Mouse (Mus musculus) heart, embryonic 16.5 days (tissue): ENCODE data around the gene Pdia6. TPM values are rescaled to one million over a fixed set of nuclear protein-coding genes. Genes with fewer than 3 reads are reported as not detected.

ENCODE experiments used
- ATAC-seq: fragments of 200-750 bp; cut with Nextera tagmentation; replicated peaks from 2 replicates; pipeline ENCODE4 v1.8.0; 2017; ENCODE audit warnings: moderate number of reproducible peaks; ENCODE audit not compliant: insufficient read depth, low FRiP score; ENCODE audit errors: extremely low read depth
- H3K27ac ChIP-seq: fragments of 300-500 bp; sonication (generic); 2 replicates; pipeline ENCODE4 v1.5.1; 2014; ENCODE audit warnings: mild to moderate bottlenecking, low read length, control low read depth, moderate library complexity
- H3K27me3 ChIP-seq: fragments of 300-500 bp; sonication (generic); 2 replicates; pipeline ENCODE4 v1.6.1; 2014; ENCODE audit warnings: low read length, mixed read lengths; ENCODE audit not compliant: control insufficient read depth, insufficient read depth
- H3K36me3 ChIP-seq: fragments of 300-500 bp; sonication (generic); 2 replicates; pipeline ENCODE4 v1.6.1; 2014; ENCODE audit not compliant: control insufficient read depth, insufficient read depth
- H3K4me1 ChIP-seq: fragments of 300-500 bp; sonication (generic); 2 replicates; pipeline ENCODE4 v1.6.1; 2014; ENCODE audit warnings: low read length, mixed read lengths; ENCODE audit not compliant: control insufficient read depth, insufficient read depth
- H3K4me2 ChIP-seq: fragments of 300-500 bp; sonication (generic); 2 replicates; pipeline ENCODE4 v1.6.1; 2014; ENCODE audit warnings: low read depth, mild to moderate bottlenecking, control low read depth, low read length
- H3K4me3 ChIP-seq: fragments of 300-500 bp; sonication (generic); 2 replicates; pipeline ENCODE4 v1.5.1; 2014; ENCODE audit warnings: mild to moderate bottlenecking, control low read depth, low read length
- H3K9ac ChIP-seq: fragments of 300-500 bp; sonication (generic); 2 replicates; pipeline ENCODE4 v1.6.1; 2014; ENCODE audit warnings: low read length, control low read depth
- H3K9me3 ChIP-seq: fragments of 300-500 bp; sonication (generic); replicated peaks from 2 replicates; pipeline ENCODE4 v1.6.1; 2016; ENCODE audit warnings: low read length; ENCODE audit not compliant: control insufficient read depth
- WGBS: fragments of 180-500 bp; shearing (Covaris S2); extraction: QIAGEN DNeasy Blood & Tissue Kit; methylation state at CpG from one replicate; pipeline ENCODE4 v1.1.7; 2014; 5-methylcytosine and 5-hydroxymethylcytosine counted together
- polyA plus RNA-seq: library from polyadenylated mRNA; unstranded; fragments of >200 nt; fragmentation: Nextera tagmentation; extraction: Ambion mirVana; gene quantifications from 2 replicates; pipeline ENCODE4 v1.2.1, GENCODE M21; 2015

Pdia6 gene
- polyA plus RNA-seq, 1 experiment from 2014 or later, result 350 TPM

GRCm38 (mm10) chr12:17255602-17256001 lies 10.7 kb upstream of the Pdia6 start:
- no peak for ATAC-seq
- Histone ChIP-seq H3K4me2 (no peak overlapping the region), H3K36me3 (no peaks in the 10 kb centered on the region), H3K27me3 (peaks cover 3% of the 10 kb centered on the region; the same call in 1 of the 2 replicates), H3K4me1 (peaks cover 7% of the 10 kb centered on the region), H3K9ac (no peak overlapping the region), H3K9me3 (no peaks in the 10 kb centered on the region), H3K4me3 (no peak overlapping the region), H3K27ac (no peak overlapping the region)
- WGBS, result 74% methylated on average over 6 of the region's 6 CpGs

DNA sequence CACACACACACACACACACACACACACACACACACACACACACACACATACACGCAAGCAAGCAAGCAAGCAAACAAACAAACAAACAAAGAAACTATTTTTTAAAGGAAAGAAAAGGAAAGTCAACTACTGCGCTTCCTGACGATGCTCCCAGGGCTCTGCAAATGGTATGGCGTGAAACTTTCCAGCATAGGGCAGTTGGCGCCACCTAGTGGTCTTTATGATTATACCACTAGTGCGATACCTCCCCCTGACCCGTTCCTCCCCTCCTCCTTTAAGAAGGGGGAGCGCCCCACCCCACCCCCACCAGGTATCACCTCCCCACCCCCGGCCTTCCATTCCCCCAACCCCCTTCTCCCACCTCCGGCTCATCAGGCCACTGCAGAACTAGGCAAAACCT lies 9.4 kb upstream of the Pdia6 start:
- WGBS, result 3% methylated on average over 9 of the region's 10 CpGs
- Histone ChIP-seq H3K27ac (no peak overlapping the region), H3K9me3 (no peaks in the 10 kb centered on the region), H3K27me3 (peaks cover 3% of the 10 kb centered on the region; the same call in 1 of the 2 replicates), H3K4me3 (no peak overlapping the region), H3K4me1 (peaks cover 7% of the 10 kb centered on the region), H3K36me3 (no peaks in the 10 kb centered on the region), H3K9ac (no peak overlapping the region), H3K4me2 (no peak overlapping the region)
- no peak; the same call in 1 of the 2 replicates for ATAC-seq

DNA sequence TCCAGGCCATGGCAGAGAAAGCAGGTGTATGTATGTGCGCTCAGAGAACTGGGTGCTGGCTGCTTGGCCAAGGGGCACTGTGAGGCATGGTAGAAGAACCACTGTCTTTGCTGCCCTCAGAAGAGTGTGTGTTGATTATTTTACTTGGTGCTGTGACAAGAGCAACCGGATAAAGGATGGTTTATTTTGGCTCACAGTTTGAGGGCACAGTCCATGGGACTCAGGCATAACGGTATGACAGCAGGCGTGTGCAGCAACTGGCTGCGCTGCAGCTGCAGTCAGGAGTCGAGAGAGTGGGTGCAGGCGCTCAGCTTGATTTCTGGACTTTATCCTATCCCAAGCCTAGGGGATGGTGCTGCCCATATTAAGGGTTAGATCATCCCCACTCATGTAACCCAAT lies 7.9 kb upstream of the Pdia6 start:
- Histone ChIP-seq H3K36me3 (no peaks in the 10 kb centered on the region), H3K27ac (no peak overlapping the region), H3K27me3 (peaks cover 3% of the 10 kb centered on the region; the same call in 1 of the 2 replicates), H3K4me3 (no peak overlapping the region), H3K4me1 (peaks cover 7% of the 10 kb centered on the region), H3K9ac (no peak overlapping the region), H3K4me2 (no peak overlapping the region), H3K9me3 (no peaks in the 10 kb centered on the region)
- 75% methylated on average over 7 of the region's 7 CpGs for WGBS
- no peak for ATAC-seq

DNA sequence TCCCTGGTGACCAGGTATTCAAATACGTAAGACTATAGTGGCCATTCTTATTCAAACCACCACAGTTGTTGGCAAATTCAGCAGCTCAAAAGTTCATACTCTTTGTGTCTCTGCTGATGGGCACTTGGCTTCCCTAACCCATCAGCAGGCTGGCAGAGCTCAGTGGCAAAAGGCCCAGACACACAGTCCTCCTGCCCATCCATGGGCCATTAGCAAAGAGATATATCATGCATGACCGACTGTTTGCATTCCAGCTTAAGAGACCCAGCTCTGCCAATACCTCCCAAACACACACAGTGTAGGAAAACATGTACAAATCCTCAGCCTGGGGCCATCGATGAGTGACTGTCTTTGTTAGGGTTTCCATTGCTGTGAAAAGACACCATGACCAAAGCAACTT lies 5.3 kb upstream of the Pdia6 start:
- no peaks in the 10 kb centered on the region for H3K36me3 ChIP-seq
- ATAC-seq, result no peak
- H3K27me3 ChIP-seq, result no peaks in the 10 kb centered on the region
- H3K9me3 ChIP-seq, result no peaks in the 10 kb centered on the region
- 88% methylated on average over 3 of the region's 3 CpGs for WGBS
- no peak overlapping the region for H3K4me3 ChIP-seq
- no peak overlapping the region for H3K9ac ChIP-seq
- H3K27ac ChIP-seq, result no peak overlapping the region
- peaks cover 3% of the 10 kb centered on the region for H3K4me1 ChIP-seq
- no peak overlapping the region for H3K4me2 ChIP-seq

GRCm38 (mm10) chr12:17263881-17264280 lies 2.5 kb upstream of the Pdia6 start:
- Histone ChIP-seq H3K4me2 (no peak overlapping the region), H3K4me3 (no peak overlapping the region), H3K27ac (no peak overlapping the region), H3K9ac (no peak overlapping the region), H3K36me3 (peaks cover 2% of the 10 kb centered on the region; the same call in 1 of the 2 replicates), H3K4me1 (peaks cover 17% of the 10 kb centered on the region), H3K27me3 (no peaks in the 10 kb centered on the region), H3K9me3 (no peaks in the 10 kb centered on the region)
- whole genome bisulfite sequencing, result 59% methylated on average over 3 of the region's 3 CpGs
- no peak for ATAC-seq

- 78% methylated on average over 2 of the region's 2 CpGs for WGBS
- H3K9ac ChIP-seq, result no peak overlapping the region
- no peaks in the 10 kb centered on the region for H3K27me3 ChIP-seq
- H3K27ac ChIP-seq, result no peak overlapping the region
- no peaks in the 10 kb centered on the region for H3K9me3 ChIP-seq
- no peak for ATAC-seq
- H3K4me1 ChIP-seq, result peaks cover 21% of the 10 kb centered on the region
- no peak overlapping the region for H3K4me2 ChIP-seq
- peaks cover 2% of the 10 kb centered on the region; the same call in 1 of the 2 replicates for H3K36me3 ChIP-seq
- H3K4me3 ChIP-seq, result no peak overlapping the region
These were observed 1.5 kb upstream of the Pdia6 start for GRCm38 (mm10) chr12:17264826-17265225.

DNA sequence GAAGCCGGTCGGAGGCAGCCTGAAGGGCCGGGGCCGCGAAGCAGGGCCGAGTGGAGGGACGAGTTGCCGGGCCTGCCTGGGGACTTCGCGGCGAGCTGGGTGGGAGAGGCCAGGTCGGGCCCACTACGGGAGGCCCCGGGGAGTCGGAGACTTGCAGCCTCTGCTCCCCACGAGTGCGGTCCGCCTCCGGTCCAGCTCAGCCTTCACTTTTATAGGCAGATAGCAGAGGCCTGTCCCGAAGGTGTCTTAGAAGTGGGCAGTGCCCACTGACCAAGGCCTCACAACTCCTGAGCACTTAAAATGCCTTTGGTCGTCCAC lies 287 bp downstream of the Pdia6 start:
- H3K27ac ChIP-seq, result peak overlapping the region; percentile 80
- peak; percentile 76; the same call in 1 of the 2 replicates for ATAC-seq
- under 1% methylated on average over 21 of the region's 21 CpGs for WGBS
- no peaks in the 10 kb centered on the region for H3K27me3 ChIP-seq
- H3K9me3 ChIP-seq, result no peaks in the 10 kb centered on the region
- H3K36me3 ChIP-seq, result peaks cover 16% of the 10 kb centered on the region
- H3K4me3 ChIP-seq, result peak overlapping the region; percentile 98
- peak overlapping the region; percentile 92 for H3K9ac ChIP-seq
- peaks cover 23% of the 10 kb centered on the region for H3K4me1 ChIP-seq
- H3K4me2 ChIP-seq, result peak overlapping the region; percentile 83

GRCm38 (mm10) chr12:17267316-17267715 lies 971 bp downstream of the Pdia6 start:
- Histone ChIP-seq H3K27ac (no peak overlapping the region), H3K27me3 (no peaks in the 10 kb centered on the region), H3K4me3 (peak overlapping the region; percentile 98), H3K4me2 (peak overlapping the region; percentile 83), H3K9me3 (no peaks in the 10 kb centered on the region), H3K9ac (peak overlapping the region; percentile 92), H3K4me1 (peaks cover 23% of the 10 kb centered on the region), H3K36me3 (peaks cover 21% of the 10 kb centered on the region)
- 10% methylated on average over 4 of the region's 4 CpGs for WGBS
- no peak for ATAC-seq

DNA sequence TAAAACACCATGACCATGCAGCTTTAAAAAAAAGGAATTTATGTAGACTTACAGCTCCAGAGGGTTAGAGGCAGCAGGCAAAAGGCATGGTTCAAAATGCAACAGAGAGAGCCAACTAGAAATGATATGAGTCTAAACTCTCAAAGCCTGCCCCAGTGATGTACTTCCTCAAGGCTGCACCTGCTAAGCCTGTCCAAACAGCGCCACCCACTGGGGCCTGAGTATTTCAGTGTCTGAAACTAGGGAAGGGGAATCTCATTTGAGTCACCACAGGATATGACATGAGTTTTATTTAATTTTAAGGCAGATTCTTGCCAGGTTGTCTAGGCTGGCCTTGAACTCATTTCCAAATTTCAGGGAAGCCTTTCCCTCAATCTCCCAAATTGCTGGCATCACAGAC lies 4.9 kb downstream of the Pdia6 start:
- no peak for ATAC-seq

More for the DNA sequence above, 4.9 kb downstream of the Pdia6 start:
- 65% methylated on average over 1 of the region's 1 CpGs for WGBS
- no peaks in the 10 kb centered on the region for H3K9me3 ChIP-seq
- H3K27ac ChIP-seq, result no peak overlapping the region
- no peak overlapping the region for H3K9ac ChIP-seq
- H3K4me3 ChIP-seq, result no peak overlapping the region
- peaks cover 20% of the 10 kb centered on the region for H3K4me1 ChIP-seq
- no peaks in the 10 kb centered on the region for H3K27me3 ChIP-seq
- no peak overlapping the region for H3K4me2 ChIP-seq
- peaks cover 48% of the 10 kb centered on the region for H3K36me3 ChIP-seq
